Mouse (Mus musculus) hindbrain, embryonic 11.5 days (tissue): ENCODE data around the gene Eif4a1. TPM values are rescaled to one million over a fixed set of nuclear protein-coding genes. Genes with fewer than 3 reads are reported as not detected.

Experiments used
- ATAC-seq: fragments of 200-750 bp; cut with Nextera tagmentation; 2 replicates; pipeline ENCODE4 v1.8.0; 2017; ENCODE audit warnings: mild to moderate bottlenecking, moderate TSS enrichment, moderate library complexity; ENCODE audit not compliant: low FRiP score
- DNase-seq: peaks from one replicate; pipeline ENCODE4 v3.0.0-alpha.2; 2015; ENCODE audit warnings: low spot score
- H3K27ac ChIP-seq: fragments of 300-500 bp; sonication (generic); 2 replicates; pipeline ENCODE4 v1.5.1; 2014; ENCODE audit warnings: mild to moderate bottlenecking, low read depth, low read length
- H3K27me3 ChIP-seq: fragments of 300-500 bp; sonication (generic); 2 replicates; pipeline ENCODE4 v1.6.1; 2014; ENCODE audit warnings: mild to moderate bottlenecking, low read length, moderate library complexity, mixed read lengths; ENCODE audit not compliant: control insufficient read depth, insufficient read depth
- H3K36me3 ChIP-seq: fragments of 300-500 bp; sonication (generic); 2 replicates; pipeline ENCODE4 v1.6.1; 2014; ENCODE audit warnings: mild to moderate bottlenecking, low read length, moderate library complexity, mixed read lengths; ENCODE audit not compliant: control insufficient read depth, insufficient read depth
- H3K4me1 ChIP-seq: fragments of 300-500 bp; sonication (generic); replicated peaks from 2 replicates; pipeline ENCODE4 v1.6.1; 2014; ENCODE audit warnings: low read length, mixed read lengths; ENCODE audit not compliant: control insufficient read depth, insufficient read depth
- H3K4me2 ChIP-seq: fragments of 300-500 bp; sonication (generic); replicated peaks from 2 replicates; pipeline ENCODE4 v1.6.1; 2014; ENCODE audit warnings: mild to moderate bottlenecking, low read depth, low read length
- H3K4me3 ChIP-seq: fragments of 300-500 bp; sonication (generic); 2 replicates; pipeline ENCODE4 v1.5.1; 2014; ENCODE audit warnings: low read depth, low read length
- H3K9ac ChIP-seq: fragments of 300-500 bp; sonication (generic); 2 replicates; pipeline ENCODE4 v1.6.1; 2014; ENCODE audit warnings: low read depth, low read length
- H3K9me3 ChIP-seq: fragments of 300-500 bp; sonication (generic); 2 replicates; pipeline ENCODE4 v1.6.1; 2016; ENCODE audit warnings: low read length; ENCODE audit not compliant: control insufficient read depth
- WGBS: fragments of 180-500 bp; shearing (Covaris S2); extraction: QIAGEN DNeasy Blood & Tissue Kit; methylation state at CpG from one replicate; pipeline ENCODE4 v1.1.7; 2014; 5-methylcytosine and 5-hydroxymethylcytosine counted together
- polyA plus RNA-seq: library from polyadenylated mRNA; unstranded; fragments of >200 nt; fragmentation: Nextera tagmentation; extraction: Ambion mirVana; gene quantifications from 2 replicates; pipeline ENCODE4 v1.2.1, GENCODE M21; 2014

The Eif4a1 gene
- polyA plus RNA-seq, 1 experiment from 2014 or later, result 905 TPM

GRCm38 (mm10) chr11:69684128-69684745 lies 12.0 kb upstream of the Eif4a1 start:
- peaks cover 5% of the 10 kb centered on the region; the same call in 1 of the 2 replicates for H3K4me1 ChIP-seq
- DNase-seq (no peak), ATAC-seq (no peak)
- no peaks in the 10 kb centered on the region for H3K36me3 ChIP-seq
- H3K27ac ChIP-seq, result no peak overlapping the region
- H3K4me3 ChIP-seq, result no peak overlapping the region
- WGBS, result 89% methylated on average over 12 of the region's 12 CpGs
- no peak overlapping the region; the same call in 1 of the 2 replicates for H3K9ac ChIP-seq
- no peaks in the 10 kb centered on the region for H3K27me3 ChIP-seq
- H3K4me2 ChIP-seq, result no peak overlapping the region
- no peaks in the 10 kb centered on the region for H3K9me3 ChIP-seq

- H3K4me3 ChIP-seq, result no peak overlapping the region
- no peak overlapping the region for H3K27ac ChIP-seq
- no peaks in the 10 kb centered on the region for H3K9me3 ChIP-seq
- H3K36me3 ChIP-seq, result no peaks in the 10 kb centered on the region
- ATAC-seq (no peak), DNase-seq (no peak)
- H3K27me3 ChIP-seq, result no peaks in the 10 kb centered on the region
- no peak overlapping the region; the same call in 1 of the 2 replicates for H3K9ac ChIP-seq
- WGBS, result 79% methylated on average over 7 of the region's 7 CpGs
- H3K4me2 ChIP-seq, result no peak overlapping the region
- H3K4me1 ChIP-seq, result peaks cover 5% of the 10 kb centered on the region; the same call in 1 of the 2 replicates
Observed at GRCm38 (mm10) chr11:69683576-69683975, 11.4 kb upstream of the Eif4a1 start.

- Histone ChIP-seq H3K9ac (no peak overlapping the region; the same call in 1 of the 2 replicates), H3K4me1 (peaks cover 5% of the 10 kb centered on the region; the same call in 1 of the 2 replicates), H3K36me3 (no peaks in the 10 kb centered on the region), H3K9me3 (no peaks in the 10 kb centered on the region), H3K27me3 (no peaks in the 10 kb centered on the region), H3K27ac (no peak overlapping the region), H3K4me2 (no peak overlapping the region), H3K4me3 (0 out of 2 replicates have a peak overlapping the region, but pooled peaks have one; percentile 73)
- 24% methylated on average over 12 of the region's 12 CpGs for WGBS
- peak; percentile 95 for DNase-seq
- ATAC-seq, result peak; percentile 34; the same call in 1 of the 2 replicates
Observed at GRCm38 (mm10) chr11:69682840-69683533, 10.8 kb upstream of the Eif4a1 start.

GRCm38 (mm10) chr11:69682209-69682839 lies 10.1 kb upstream of the Eif4a1 start:
- H3K36me3 ChIP-seq, result no peaks in the 10 kb centered on the region
- peak overlapping the region; percentile 74 for H3K4me2 ChIP-seq
- no peaks in the 10 kb centered on the region for H3K27me3 ChIP-seq
- peak; percentile 42; the same call in 1 of the 2 replicates for ATAC-seq
- peak overlapping the region; percentile 83 for H3K27ac ChIP-seq
- peak overlapping the region; percentile 73 for H3K4me3 ChIP-seq
- no peaks in the 10 kb centered on the region for H3K9me3 ChIP-seq
- H3K4me1 ChIP-seq, result peaks cover 5% of the 10 kb centered on the region; the same call in 1 of the 2 replicates
- peak overlapping the region; percentile 82 for H3K9ac ChIP-seq
- DNase-seq, result no peak
- WGBS, result 27% methylated on average over 24 of the region's 24 CpGs

- no peaks in the 10 kb centered on the region for H3K9me3 ChIP-seq
- H3K27me3 ChIP-seq, result no peaks in the 10 kb centered on the region
- H3K27ac ChIP-seq, result peak within 1 kb of the TSS; percentile 83
- ATAC-seq (peak; percentile 95), DNase-seq (peak; percentile 97)
- H3K4me1 ChIP-seq, result peaks cover 5% of the 10 kb centered on the region; the same call in 1 of the 2 replicates
- peak within 1 kb of the TSS; percentile 90 for H3K4me2 ChIP-seq
- peaks cover 2% of the 10 kb centered on the region; the same call in 1 of the 2 replicates for H3K36me3 ChIP-seq
- H3K4me3 ChIP-seq, result peak within 1 kb of the TSS; percentile 73
- H3K9ac ChIP-seq, result peak within 1 kb of the TSS; percentile 82
- under 1% methylated on average over 70 of the region's 80 CpGs for WGBS
Observed at GRCm38 (mm10) chr11:69681314-69682208, 9.3 kb upstream of the Eif4a1 start, which contains the start of gene Senp3. Senp3 (minus strand) TSS chr11:69682084.

- peak overlapping the region; percentile 90; the same call in 1 of the 2 replicates for H3K4me2 ChIP-seq
- DNase-seq, result no peak
- H3K4me3 ChIP-seq, result no peak overlapping the region
- H3K9me3 ChIP-seq, result no peaks in the 10 kb centered on the region
- H3K9ac ChIP-seq, result no peak overlapping the region
- no peak overlapping the region for H3K27ac ChIP-seq
- WGBS, result 92% methylated on average over 30 of the region's 30 CpGs
- peaks cover 5% of the 10 kb centered on the region; the same call in 1 of the 2 replicates for H3K4me1 ChIP-seq
- no peak for ATAC-seq
- H3K36me3 ChIP-seq, result peaks cover 7% of the 10 kb centered on the region; the same call in 1 of the 2 replicates
- H3K27me3 ChIP-seq, result no peaks in the 10 kb centered on the region
Observed at GRCm38 (mm10) chr11:69680136-69680855, 8.1 kb upstream of the Eif4a1 start.

- Histone ChIP-seq H3K27me3 (no peaks in the 10 kb centered on the region), H3K36me3 (peaks cover 9% of the 10 kb centered on the region; the same call in 1 of the 2 replicates), H3K4me1 (peaks cover 5% of the 10 kb centered on the region; the same call in 1 of the 2 replicates), H3K27ac (no peak overlapping the region), H3K9me3 (no peaks in the 10 kb centered on the region), H3K4me3 (no peak overlapping the region), H3K4me2 (no peak overlapping the region), H3K9ac (no peak overlapping the region)
- DNase-seq (no peak), ATAC-seq (no peak)
- WGBS, result 86% methylated on average over 2 of the region's 2 CpGs
Observed at GRCm38 (mm10) chr11:69679144-69679543, 6.9 kb upstream of the Eif4a1 start.
